Mouse (Mus musculus) liver, embryonic 11.5 days (tissue): ENCODE measurements at regions not wholly inside any gene's neighbourhood (a gene's known extent, or its start where the extent isn't known, plus 50 kb on each side); places are given as distances from the start of the nearest gene placed in this dataset.

Experiments used
- ATAC-seq: fragments of 200-750 bp; cut with Nextera tagmentation; replicated peaks from 2 replicates; pipeline ENCODE4 v1.8.0; 2017; ENCODE audit warnings: moderate number of reproducible peaks, mild to moderate bottlenecking, moderate TSS enrichment, moderate library complexity; ENCODE audit not compliant: low FRiP score
- DNase-seq: peaks from one replicate; pipeline ENCODE4 v3.0.0-alpha.2; 2017; ENCODE audit warnings: low spot score
- H3K27ac ChIP-seq: fragments of 300-500 bp; sonication (generic); 2 replicates; pipeline ENCODE4 v1.5.1; 2014; ENCODE audit warnings: mild to moderate bottlenecking, low read depth, low read length, control low read depth
- H3K27me3 ChIP-seq: fragments of 300-500 bp; sonication (generic); replicated peaks from 2 replicates; pipeline ENCODE4 v1.6.1; 2014; ENCODE audit warnings: low read length, mixed read lengths; ENCODE audit not compliant: control insufficient read depth, insufficient read depth
- H3K36me3 ChIP-seq: fragments of 300-500 bp; sonication (generic); 2 replicates; pipeline ENCODE4 v1.6.1; 2014; ENCODE audit warnings: mild to moderate bottlenecking, low read length, moderate library complexity, mixed read lengths; ENCODE audit not compliant: control insufficient read depth, insufficient read depth
- H3K4me1 ChIP-seq: fragments of 300-500 bp; sonication (generic); replicated peaks from 2 replicates; pipeline ENCODE4 v1.6.1; 2014; ENCODE audit warnings: low read length, mixed read lengths; ENCODE audit not compliant: control insufficient read depth, insufficient read depth
- H3K4me2 ChIP-seq: fragments of 300-500 bp; sonication (generic); 2 replicates; pipeline ENCODE4 v1.6.1; 2014; ENCODE audit warnings: mild to moderate bottlenecking, control low read depth, moderate library complexity
- H3K4me3 ChIP-seq: fragments of 300-500 bp; sonication (generic); 2 replicates; pipeline ENCODE4 v1.5.1; 2014; ENCODE audit warnings: low read depth, low read length, control low read depth
- H3K9ac ChIP-seq: fragments of 300-500 bp; sonication (generic); 2 replicates; pipeline ENCODE4 v1.6.1; 2014; ENCODE audit warnings: low read depth, low read length, control low read depth
- H3K9me3 ChIP-seq: fragments of 300-500 bp; sonication (generic); 2 replicates; pipeline ENCODE4 v1.6.1; 2016; ENCODE audit warnings: low read length, inconsistent platforms, mixed read lengths; ENCODE audit not compliant: control insufficient read depth
- WGBS: fragments of 180-500 bp; shearing (Covaris S2); extraction: QIAGEN DNeasy Blood & Tissue Kit; methylation state at CpG from one replicate; pipeline ENCODE4 v1.1.7; 2014; 5-methylcytosine and 5-hydroxymethylcytosine counted together

DNA sequence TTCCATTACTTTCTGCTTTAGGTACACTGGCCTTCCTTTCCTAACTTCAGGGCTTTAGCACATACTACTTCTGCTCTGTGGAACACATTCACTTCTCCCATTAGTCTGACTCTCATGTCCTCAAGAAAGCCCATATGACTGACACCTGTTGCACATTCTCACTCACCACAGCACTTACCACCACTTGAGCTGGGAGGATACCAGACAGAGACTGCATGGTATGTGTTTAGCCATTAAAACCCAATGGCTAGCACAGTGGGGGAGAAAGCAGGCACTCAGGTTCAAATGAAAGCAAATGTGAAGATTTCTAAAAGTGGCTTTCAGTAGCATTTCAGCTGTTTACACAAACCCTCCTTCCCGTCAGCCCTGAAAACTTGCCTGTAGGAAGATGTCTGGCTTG is 113.6 kb upstream of the Ncam1 start:
- ATAC-seq, result no peak
- Histone ChIP-seq H3K27ac (no peak overlapping the region), H3K4me3 (no peak overlapping the region), H3K4me2 (no peak overlapping the region), H3K4me1 (no peaks in the 10 kb centered on the region), H3K36me3 (no peaks in the 10 kb centered on the region), H3K9ac (no peak overlapping the region), H3K9me3 (no peaks in the 10 kb centered on the region), H3K27me3 (no peaks in the 10 kb centered on the region)
- 88% methylated on average over 1 of the region's 1 CpGs for whole genome bisulfite sequencing
- DNase-seq, result no peak

DNA sequence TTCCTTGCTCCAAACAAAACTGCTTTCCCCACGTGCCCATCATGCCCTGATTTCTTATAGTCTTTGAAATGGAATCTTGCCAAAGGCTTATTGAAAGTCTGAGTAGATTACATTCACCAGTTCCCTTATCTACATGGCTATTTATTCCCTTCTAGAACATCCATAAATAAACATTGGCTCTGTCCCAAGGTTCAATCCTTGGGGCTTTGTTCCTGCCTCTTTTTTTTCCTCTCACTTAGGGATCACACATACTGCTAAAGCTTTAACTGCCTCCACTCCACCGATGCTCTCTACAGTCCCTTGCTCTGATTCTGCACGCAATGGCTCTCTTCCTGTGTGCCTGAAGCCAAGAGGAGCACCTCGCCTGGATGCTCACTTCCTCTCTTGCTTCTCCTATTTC is 107.6 kb upstream of the Ncam1 start:
- Histone ChIP-seq H3K27me3 (no peaks in the 10 kb centered on the region), H3K27ac (no peak overlapping the region), H3K4me2 (no peak overlapping the region), H3K9me3 (no peaks in the 10 kb centered on the region), H3K4me1 (no peaks in the 10 kb centered on the region), H3K9ac (no peak overlapping the region), H3K4me3 (no peak overlapping the region), H3K36me3 (no peaks in the 10 kb centered on the region)
- DNase-seq (no peak), ATAC-seq (no peak)
- WGBS, result 58% methylated on average over 4 of the region's 4 CpGs

DNA sequence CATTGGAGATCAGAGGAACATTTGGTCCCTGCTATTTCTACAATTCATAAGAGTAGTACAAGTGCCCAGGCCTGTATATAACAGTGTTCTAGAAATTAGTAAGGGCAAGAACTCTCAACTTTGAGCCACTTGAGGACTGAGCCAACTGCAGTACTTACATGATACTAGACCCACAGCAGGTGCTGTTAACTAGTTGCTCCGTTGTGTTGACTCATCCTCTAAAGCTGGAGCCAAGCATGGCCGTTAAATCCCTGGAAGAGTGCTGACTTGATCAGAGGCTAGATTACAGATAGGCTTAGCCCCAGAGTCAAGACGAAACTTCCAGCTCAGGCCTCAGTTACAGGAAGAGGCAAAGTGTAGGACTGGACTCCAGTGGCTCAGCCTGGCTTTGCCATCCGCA is 107.0 kb upstream of the Ncam1 start:
- Histone ChIP-seq H3K9me3 (no peaks in the 10 kb centered on the region), H3K9ac (no peak overlapping the region), H3K4me2 (no peak overlapping the region), H3K27ac (no peak overlapping the region), H3K36me3 (no peaks in the 10 kb centered on the region), H3K27me3 (no peaks in the 10 kb centered on the region), H3K4me1 (no peaks in the 10 kb centered on the region), H3K4me3 (no peak overlapping the region)
- ATAC-seq, result no peak
- 71% methylated on average over 4 of the region's 4 CpGs for WGBS
- DNase-seq, result no peak

DNA sequence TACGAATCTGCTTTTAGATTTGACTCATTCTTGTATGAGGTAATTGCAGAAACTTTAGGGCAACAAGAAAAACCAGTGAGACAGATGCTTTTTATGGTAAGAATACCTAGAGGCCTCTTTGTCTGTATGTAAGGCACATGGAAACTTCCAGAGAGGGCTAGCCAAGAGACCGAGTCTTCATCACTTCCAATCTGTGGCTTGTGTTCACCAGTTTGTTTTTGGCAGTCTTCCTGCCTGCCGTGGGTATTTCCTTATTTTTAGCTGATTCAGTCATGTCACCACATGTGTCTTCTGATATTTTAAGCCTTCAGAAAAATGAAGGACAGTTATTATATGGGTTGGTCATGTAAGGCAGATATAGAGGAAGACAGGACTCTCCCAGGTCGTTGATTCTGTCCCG is 100.2 kb upstream of the Ncam1 start:
- Histone ChIP-seq H3K4me2 (no peak overlapping the region), H3K27me3 (no peaks in the 10 kb centered on the region), H3K27ac (no peak overlapping the region), H3K9me3 (no peaks in the 10 kb centered on the region), H3K4me1 (no peaks in the 10 kb centered on the region), H3K4me3 (no peak overlapping the region), H3K9ac (no peak overlapping the region), H3K36me3 (no peaks in the 10 kb centered on the region)
- ATAC-seq, result no peak
- no peak for DNase-seq
- WGBS, result 76% methylated on average over 5 of the region's 5 CpGs

DNA sequence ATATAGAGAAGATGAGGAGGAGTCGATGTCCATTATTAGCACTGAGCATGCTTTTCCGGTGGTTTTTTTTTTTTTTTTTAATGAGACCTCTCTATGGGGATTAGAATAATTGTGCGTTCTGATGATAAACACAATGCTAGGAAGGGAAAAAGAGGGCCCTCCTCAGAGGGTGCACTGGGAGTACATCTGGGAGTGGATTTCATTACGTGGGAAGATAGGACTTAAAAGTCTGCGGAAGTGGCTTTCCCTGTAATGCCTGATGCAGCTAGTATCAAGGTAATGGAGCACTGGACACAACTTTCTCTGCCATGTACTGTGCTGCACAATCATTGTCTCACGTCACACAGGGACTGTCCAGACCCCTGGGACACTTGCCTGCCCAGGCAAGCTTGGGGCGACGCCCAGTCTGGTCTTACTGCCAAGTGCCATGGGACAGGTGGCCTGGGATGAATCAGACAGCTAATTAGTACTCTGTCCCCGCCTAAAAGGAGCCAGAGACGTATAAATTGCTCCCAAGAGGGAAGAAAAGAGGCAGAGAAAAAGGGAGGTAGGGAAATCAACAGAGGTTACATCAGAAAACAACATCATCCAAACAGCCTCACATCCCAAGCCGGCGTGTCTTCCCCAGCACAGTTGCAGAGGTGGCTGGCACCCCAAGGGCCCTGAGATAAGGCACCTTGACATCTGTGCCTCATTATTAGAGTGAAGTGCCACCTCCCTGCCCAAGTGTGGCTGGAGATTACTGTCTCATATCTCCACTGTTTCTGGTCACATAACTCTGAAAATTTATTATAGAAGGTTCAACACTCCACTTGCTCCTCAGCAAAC is 86.0 kb upstream of the Ncam1 start:
- no peaks in the 10 kb centered on the region for H3K9me3 ChIP-seq
- H3K27me3 ChIP-seq, result no peaks in the 10 kb centered on the region
- no peak overlapping the region for H3K27ac ChIP-seq
- no peak overlapping the region for H3K9ac ChIP-seq
- no peaks in the 10 kb centered on the region for H3K4me1 ChIP-seq
- ATAC-seq (no peak), DNase-seq (no peak)
- WGBS, result 76% methylated on average over 12 of the region's 12 CpGs
- no peaks in the 10 kb centered on the region for H3K36me3 ChIP-seq
- no peak overlapping the region for H3K4me3 ChIP-seq
- H3K4me2 ChIP-seq, result no peak overlapping the region

DNA sequence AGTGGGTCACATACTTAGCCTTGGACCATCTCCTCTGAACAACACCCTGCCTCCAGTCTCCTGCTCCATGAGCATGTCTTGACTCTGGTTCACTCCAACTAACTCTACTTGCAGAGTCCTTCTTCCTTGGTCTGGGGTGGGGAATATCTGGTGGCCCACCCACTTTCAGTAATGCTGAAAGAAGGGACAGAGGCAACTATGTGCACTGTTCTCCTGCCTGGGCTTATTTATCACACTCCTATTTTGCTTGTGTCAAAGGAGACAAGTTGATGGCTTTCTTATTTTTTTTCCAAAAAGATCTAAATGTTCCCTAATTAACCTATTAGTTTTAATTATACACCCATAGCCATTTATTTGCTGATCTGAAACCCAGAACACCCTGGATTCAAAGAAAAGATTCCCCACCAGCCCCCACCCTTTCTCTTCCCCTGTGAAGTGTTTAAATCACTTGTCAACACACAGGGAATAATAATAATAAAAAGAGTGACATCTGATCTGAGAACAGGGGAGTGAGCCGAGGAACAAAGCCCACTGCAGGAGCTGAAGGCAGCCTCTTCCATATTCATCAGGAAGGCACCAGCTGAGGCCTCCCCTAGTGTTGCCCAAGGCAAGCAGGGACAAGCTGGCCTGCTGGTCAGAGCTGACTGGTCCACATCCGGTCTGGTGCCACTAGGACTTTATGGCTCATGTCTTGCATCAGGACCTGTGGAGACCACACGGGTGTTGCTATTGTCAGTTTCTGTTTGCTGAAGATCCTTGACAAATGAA is 80.8 kb upstream of the Ncam1 start:
- ATAC-seq, result no peak
- H3K27ac ChIP-seq, result no peak overlapping the region

DNA sequence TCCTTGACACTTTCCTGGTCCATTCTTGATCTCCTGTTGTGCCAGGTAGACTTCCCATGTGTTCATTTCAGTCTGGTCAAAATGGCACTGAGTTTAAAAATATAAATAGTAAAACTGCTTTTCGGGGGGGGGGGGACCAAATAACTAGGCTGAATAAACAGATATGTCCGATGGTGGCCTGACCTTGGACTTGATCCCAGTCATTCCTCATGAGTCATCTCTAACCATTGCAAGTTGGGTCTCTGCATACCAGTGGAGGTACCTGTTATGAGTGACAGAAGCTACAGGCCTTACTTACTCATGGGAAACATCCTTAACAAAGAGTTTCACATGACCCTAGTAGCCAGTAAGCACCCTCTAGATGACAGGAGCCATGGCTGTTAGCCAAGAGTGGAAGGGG is 76.2 kb upstream of the Ncam1 start:
- H3K9ac ChIP-seq, result no peak overlapping the region

More for the DNA sequence above, 80.8 kb upstream of the Ncam1 start:
- WGBS, result 59% methylated on average over 3 of the region's 3 CpGs
- Histone ChIP-seq H3K4me3 (no peak overlapping the region), H3K9me3 (no peaks in the 10 kb centered on the region), H3K9ac (no peak overlapping the region), H3K4me1 (no peaks in the 10 kb centered on the region), H3K27me3 (no peaks in the 10 kb centered on the region), H3K4me2 (no peak overlapping the region), H3K36me3 (no peaks in the 10 kb centered on the region)
- no peak for DNase-seq

DNA sequence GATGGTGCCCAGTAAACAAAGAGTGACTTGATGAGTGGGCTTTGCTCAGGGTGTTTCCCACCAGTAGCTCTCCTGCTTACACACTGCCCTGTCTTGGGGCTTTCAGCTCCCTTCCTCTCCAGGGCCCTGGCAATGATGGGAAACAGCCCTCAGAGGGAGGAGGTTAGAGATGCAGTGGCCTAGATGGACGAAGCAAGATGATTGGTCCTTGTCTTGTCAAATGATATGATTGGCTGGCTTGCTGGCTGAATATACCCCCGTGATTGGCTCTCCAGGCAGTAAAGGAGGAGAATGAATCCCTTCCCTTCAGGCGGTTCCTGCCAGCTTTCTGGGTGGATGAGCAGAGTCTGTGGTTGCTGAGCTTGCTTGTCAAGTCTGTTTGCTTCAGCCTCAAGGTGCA is 74.8 kb upstream of the Ncam1 start:
- Histone ChIP-seq H3K27me3 (no peaks in the 10 kb centered on the region), H3K4me2 (peak overlapping the region; percentile 35), H3K27ac (no peak overlapping the region), H3K36me3 (no peaks in the 10 kb centered on the region), H3K4me1 (no peaks in the 10 kb centered on the region), H3K9ac (no peak overlapping the region), H3K4me3 (no peak overlapping the region), H3K9me3 (no peaks in the 10 kb centered on the region)
- 26% methylated on average over 3 of the region's 3 CpGs for WGBS
- DNase-seq (peak; percentile 33), ATAC-seq (no peak)

More for the DNA sequence above, 76.2 kb upstream of the Ncam1 start:
- DNase-seq (no peak), ATAC-seq (no peak)
- no peak overlapping the region for H3K27ac ChIP-seq
- no peaks in the 10 kb centered on the region for H3K9me3 ChIP-seq
- H3K36me3 ChIP-seq, result no peaks in the 10 kb centered on the region
- no peaks in the 10 kb centered on the region for H3K4me1 ChIP-seq
- no peak overlapping the region for H3K4me3 ChIP-seq
- WGBS, result 80% methylated on average over 2 of the region's 2 CpGs
- no peak overlapping the region for H3K4me2 ChIP-seq
- H3K27me3 ChIP-seq, result no peaks in the 10 kb centered on the region

DNA sequence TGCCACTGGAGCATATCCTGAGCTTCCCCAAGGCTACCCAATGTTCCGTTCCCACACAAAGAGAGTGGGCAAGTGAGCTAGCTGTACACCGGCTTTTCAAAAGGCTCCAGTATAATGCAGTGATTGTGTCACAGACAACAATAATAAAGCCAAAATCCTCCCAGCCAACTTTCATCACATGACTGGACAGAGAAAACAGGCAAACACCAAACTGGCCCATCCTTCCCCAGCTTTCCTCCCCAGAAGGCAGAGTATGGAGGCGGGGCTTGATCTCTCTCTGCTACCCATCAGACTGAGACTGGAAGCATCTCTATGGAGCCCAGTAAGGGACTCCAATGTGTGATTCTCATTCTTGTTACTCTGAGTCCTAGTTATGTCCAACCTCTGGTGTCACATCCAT is 52.8 kb upstream of the Ncam1 start:
- H3K36me3 ChIP-seq, result no peaks in the 10 kb centered on the region
- 90% methylated on average over 3 of the region's 3 CpGs for WGBS
- H3K27me3 ChIP-seq, result no peaks in the 10 kb centered on the region
- DNase-seq, result no peak
- H3K4me1 ChIP-seq, result no peaks in the 10 kb centered on the region
- H3K4me2 ChIP-seq, result no peak overlapping the region
- H3K4me3 ChIP-seq, result no peak overlapping the region
- H3K27ac ChIP-seq, result no peak overlapping the region
- ATAC-seq, result no peak
- H3K9me3 ChIP-seq, result no peaks in the 10 kb centered on the region
- no peak overlapping the region for H3K9ac ChIP-seq
